9 mouse cellular contexts compared by ENCODE assay signal in the genomic region with DNA sequence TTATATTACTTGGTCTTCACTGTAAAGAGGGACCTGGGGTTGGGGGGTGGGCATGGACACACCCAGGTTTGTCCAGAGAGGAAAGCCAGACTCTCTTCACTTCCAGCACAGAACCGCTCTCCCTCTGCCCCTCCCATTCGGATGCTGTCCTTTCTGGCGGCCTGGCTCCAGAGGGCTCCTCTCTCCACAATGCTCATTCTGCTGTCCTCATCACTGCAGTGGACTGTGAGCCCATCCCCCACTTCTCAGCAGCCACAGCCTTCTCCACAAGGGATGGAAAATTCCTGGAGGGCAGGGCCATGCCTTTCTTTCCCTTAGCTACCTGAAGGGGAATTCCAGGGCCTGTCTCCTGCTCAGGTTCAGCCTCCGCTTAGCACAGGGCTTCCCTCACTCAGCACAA. TPM values are rescaled to one million over a fixed set of nuclear protein-coding genes. Genes with fewer than 3 reads are reported as not detected.
A peak's percentile ranks its signal among the peaks of the same experiment; 100 is the strongest.
DNase-seq lines count a peak whose midpoint lies in the region; ATAC-seq lines count a peak whose summit lies in the region.
"Had no signal": no experiment of that assay in that cellular context is flagged by ENCODE, and none has a peak within 500 bp of the region (broad histone marks: within the 10 kb centered on the region; RNA-seq: fewer than 3 reads in every experiment).

No protein-coding gene starts in this region.

- H3K4me3 ChIP-seq in forebrain, embryonic 10.5 days, result no peak overlapping the region
- no peak overlapping the region for H3K4me3 ChIP-seq in forebrain, embryonic 14.5 days (ENCODE audit: low read depth, low read length)
- no peak overlapping the region for H3K4me3 ChIP-seq in kidney, embryonic 15.5 days (replicated peaks)
- H3K4me3 ChIP-seq: limb, embryonic 15.5 days had no signal

- H3K36me3 ChIP-seq in forebrain, embryonic 10.5 days (replicated peaks), result no peaks in the 10 kb centered on the region
- no peaks in the 10 kb centered on the region for H3K36me3 ChIP-seq in forebrain, embryonic 14.5 days (ENCODE audit: control insufficient read depth, insufficient read depth, low read length)
- H3K36me3 ChIP-seq in kidney, embryonic 15.5 days, result no peaks in the 10 kb centered on the region
- H3K36me3 ChIP-seq: limb, embryonic 15.5 days had no signal

- ATAC-seq in forebrain, embryonic 14.5 days, result no peak
- peak; percentile 50; the same call in 1 of the 2 replicates for ATAC-seq in kidney, embryonic 15.5 days (replicated peaks; ENCODE audit: low FRiP score)

- H3K27me3 ChIP-seq in forebrain, embryonic 10.5 days (ENCODE audit: poor library complexity, severe bottlenecking), result no peaks in the 10 kb centered on the region
- no peaks in the 10 kb centered on the region for H3K27me3 ChIP-seq in forebrain, embryonic 14.5 days (replicated peaks; ENCODE audit: control insufficient read depth, insufficient read depth, low read length)
- no peaks in the 10 kb centered on the region for H3K27me3 ChIP-seq in kidney, embryonic 15.5 days
- H3K27me3 ChIP-seq: limb, embryonic 15.5 days had no signal

- no peak overlapping the region for H3K4me2 ChIP-seq in forebrain, embryonic 14.5 days (ENCODE audit: low read length)
- H3K4me2 ChIP-seq in kidney, embryonic 15.5 days, result no peak overlapping the region
- H3K4me2 ChIP-seq: limb, embryonic 15.5 days had no signal

- H3K27ac ChIP-seq in forebrain, embryonic 10.5 days, result peak overlapping the region; percentile 60; the same call in 1 of the 2 replicates
- H3K27ac ChIP-seq in forebrain, embryonic 14.5 days (ENCODE audit: low read depth, low read length), result no peak overlapping the region
- no peak overlapping the region for H3K27ac ChIP-seq in kidney, embryonic 15.5 days
- H3K27ac ChIP-seq: limb, embryonic 15.5 days had no signal

- no peak overlapping the region for H3K9ac ChIP-seq in forebrain, embryonic 14.5 days (ENCODE audit: low read length)
- H3K9ac ChIP-seq in kidney, embryonic 15.5 days, result no peak overlapping the region
- H3K9ac ChIP-seq: limb, embryonic 15.5 days had no signal

- no peaks in the 10 kb centered on the region for H3K9me3 ChIP-seq in forebrain, embryonic 10.5 days
- H3K9me3 ChIP-seq in forebrain, embryonic 14.5 days (replicated peaks; ENCODE audit: control insufficient read depth, low read length), result no peaks in the 10 kb centered on the region
- no peaks in the 10 kb centered on the region for H3K9me3 ChIP-seq in kidney, embryonic 15.5 days (replicated peaks)
- H3K9me3 ChIP-seq: limb, embryonic 15.5 days had no signal

- H3K4me1 ChIP-seq in forebrain, embryonic 10.5 days, result peaks cover 24% of the 10 kb centered on the region
- H3K4me1 ChIP-seq in forebrain, embryonic 14.5 days (ENCODE audit: control insufficient read depth, insufficient read depth, low read length), result peaks cover 4% of the 10 kb centered on the region; the same call in 1 of the 2 replicates
- peaks cover 38% of the 10 kb centered on the region for H3K4me1 ChIP-seq in kidney, embryonic 15.5 days

- no peak for DNase-seq in forebrain, embryonic 10.5 days (ENCODE audit: extremely low spot score, low spot score)
- DNase-seq in forebrain, embryonic 14.5 days (ENCODE audit: low spot score), result no peak
- DNase-seq in testis, postnatal 10 days (ENCODE audit: low spot score), result peak; percentile 54
- DNase-seq in testis, postnatal 14 days (ENCODE audit: low spot score), result no peak
- peak; percentile 49 for DNase-seq in retina, embryonic 14.5 days (ENCODE audit: low spot score)
- no peak for DNase-seq in gastrocnemius, postnatal 10 days
- no peak for DNase-seq in thymus, postnatal 0 days (ENCODE audit: low spot score)

- 31% methylated on average over 4 of the region's 4 CpGs for WGBS in forebrain, embryonic 10.5 days
- WGBS in forebrain, embryonic 14.5 days, result 30% methylated on average over 4 of the region's 4 CpGs
- 25% methylated on average over 4 of the region's 4 CpGs for WGBS in kidney, embryonic 15.5 days

RNA-seq across cellular contexts. Expression of gene Tpbgl, which starts 41.9 kb away (rescaled TPM):
- polyA plus RNA-seq in forebrain, embryonic 10.5 days (2016; fragmentation: Nextera tagmentation; extraction: Ambion mirVana), result 0.07 and 0.10 TPM in 2 replicates
- 0.32 and 0.33 TPM in 2 replicates for polyA plus RNA-seq in forebrain, embryonic 14.5 days (2014; fragmentation: Nextera tagmentation; extraction: Ambion mirVana)
- polyA plus RNA-seq in kidney, embryonic 15.5 days (2015; fragmentation: Nextera tagmentation; extraction: Ambion mirVana), result 0.84 and 1.1 TPM in 2 replicates
- total RNA-seq in gastrocnemius, postnatal 10 days (2021), result 10 to 100 TPM; 36.4 to 42.1 TPM
- 1.4 and 1.6 TPM in 2 replicates for polyA plus RNA-seq in thymus, postnatal 0 days (2015; fragmentation: Nextera tagmentation; extraction: Ambion mirVana)

RNA-seq across cellular contexts. Expression of gene Slco2b1, which starts 42.3 kb away (rescaled TPM):
- 1.6 and 2.0 TPM in 2 replicates for polyA plus RNA-seq in forebrain, embryonic 10.5 days (2016; fragmentation: Nextera tagmentation; extraction: Ambion mirVana)
- 3.4 and 4.9 TPM in 2 replicates for polyA plus RNA-seq in forebrain, embryonic 14.5 days (2014; fragmentation: Nextera tagmentation; extraction: Ambion mirVana)
- polyA plus RNA-seq in kidney, embryonic 15.5 days (2015; fragmentation: Nextera tagmentation; extraction: Ambion mirVana), result 2.4 and 2.8 TPM in 2 replicates
- total RNA-seq in gastrocnemius, postnatal 10 days (2021), result 1 to 10 TPM; 8.8 to 9.8 TPM
- polyA plus RNA-seq in thymus, postnatal 0 days (2015; fragmentation: Nextera tagmentation; extraction: Ambion mirVana), result 11.3 and 13.9 TPM in 2 replicates

Comparison
In these comparisons a context has a peak if more than half of its experiments do, and no peak if none do; other contexts are left out.
1. DNase-seq: peak in testis, postnatal 10 days (single experiment) and retina, embryonic 14.5 days (single experiment); none in forebrain, embryonic 10.5 days (single experiment), forebrain, embryonic 14.5 days (single experiment), testis, postnatal 14 days (single experiment), gastrocnemius, postnatal 10 days (single experiment) and thymus, postnatal 0 days (single experiment).